Mouse (Mus musculus): Measurements from ENCODE around the gene Klrb1f.
"Not testable (repeated sequence)": the region's sequence is repeated elsewhere in the genome, so short reads cannot be mapped to it uniquely, and the experiment has no call there.

Klrb1f gene

DNA sequence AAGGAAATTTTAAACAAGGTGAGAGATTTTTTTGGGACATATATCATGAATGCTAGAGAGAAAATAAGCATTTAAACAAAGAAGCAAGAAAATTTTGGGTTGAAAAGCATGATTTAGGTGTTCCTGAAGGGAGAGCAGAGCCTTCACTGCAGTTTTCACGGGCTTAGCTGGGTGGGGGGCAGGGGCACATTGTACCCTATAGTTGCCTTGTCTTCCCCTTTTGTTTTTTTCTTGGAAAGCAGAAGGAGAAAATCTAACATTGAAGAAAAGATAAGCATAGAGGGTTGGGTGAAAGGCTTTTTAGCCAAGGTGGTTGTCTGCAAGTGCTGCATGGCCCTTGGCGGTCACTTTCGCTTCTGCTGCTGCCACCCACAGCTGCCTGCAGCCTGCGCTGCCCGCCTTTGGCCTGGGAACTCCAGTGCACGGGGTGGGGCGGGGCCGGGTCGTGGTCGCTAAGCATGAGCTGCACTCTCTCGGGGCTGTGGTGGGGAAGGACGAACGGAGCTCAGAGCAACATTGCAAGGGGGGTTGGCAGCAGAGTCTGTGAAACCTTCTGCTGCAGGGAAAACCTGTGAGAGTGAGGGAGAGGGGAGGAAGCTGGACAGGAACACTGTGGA lies 3.3 kb downstream of the Klrb1f start:
- no peak for DNase-seq (ENCODE audit: low spot score)

DNA sequence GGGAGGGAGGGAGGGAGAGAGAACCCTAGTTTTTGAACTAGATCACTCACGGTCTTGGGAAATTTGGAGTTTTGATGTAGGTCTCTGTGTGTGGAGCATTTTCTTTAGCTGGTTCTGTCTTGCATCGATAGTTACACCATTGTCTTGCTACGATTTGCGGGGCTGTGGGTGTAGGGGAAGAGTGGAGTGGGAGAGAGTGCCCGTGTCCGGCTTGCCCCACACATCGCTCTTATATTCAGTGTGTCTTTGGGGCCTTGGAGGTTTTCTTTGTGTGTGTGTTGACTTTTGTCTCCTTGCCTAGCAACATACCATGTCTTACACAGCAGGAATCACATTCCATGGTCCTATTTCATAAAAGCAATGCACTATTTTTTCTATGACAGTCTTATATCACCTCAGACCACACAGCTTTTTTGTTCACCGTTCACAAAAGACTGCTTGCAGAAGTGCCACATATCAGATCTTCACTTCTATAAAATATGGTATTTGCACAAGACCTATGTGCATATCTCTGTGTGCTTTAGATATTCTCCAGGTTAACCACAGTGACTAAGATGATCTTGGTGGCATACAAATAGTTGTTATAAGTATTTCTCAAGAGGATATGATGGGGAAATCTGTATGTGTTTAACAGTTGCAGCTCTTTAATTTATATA lies 4.0 kb downstream of the Klrb1f start:
- no peak for DNase-seq (ENCODE audit: low spot score)

DNA sequence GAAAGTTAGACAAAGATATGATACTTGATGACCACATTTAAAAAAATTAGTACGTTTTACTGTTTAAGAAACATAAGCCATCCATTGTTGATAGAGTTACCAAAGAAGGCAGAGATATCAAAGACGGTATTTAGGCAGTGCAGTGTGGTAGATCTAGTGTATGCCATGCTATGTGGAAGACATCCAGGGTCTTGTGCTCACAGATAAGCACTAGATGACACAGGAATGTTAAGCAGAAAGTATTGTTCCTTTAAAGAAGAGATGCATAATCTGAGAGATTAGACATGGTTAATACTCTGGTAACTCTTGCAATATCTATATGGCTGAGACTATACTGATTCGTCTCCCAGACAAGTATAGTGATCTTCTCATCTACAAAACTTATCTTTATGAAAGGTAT lies 5.4 kb downstream of the Klrb1f start:
- DNase-seq (ENCODE audit: low spot score): no peak

GRCm38 (mm10) chr6:129051731-129052130 lies 6.0 kb downstream of the Klrb1f start:
- no peak for DNase-seq (ENCODE audit: low spot score)

DNA sequence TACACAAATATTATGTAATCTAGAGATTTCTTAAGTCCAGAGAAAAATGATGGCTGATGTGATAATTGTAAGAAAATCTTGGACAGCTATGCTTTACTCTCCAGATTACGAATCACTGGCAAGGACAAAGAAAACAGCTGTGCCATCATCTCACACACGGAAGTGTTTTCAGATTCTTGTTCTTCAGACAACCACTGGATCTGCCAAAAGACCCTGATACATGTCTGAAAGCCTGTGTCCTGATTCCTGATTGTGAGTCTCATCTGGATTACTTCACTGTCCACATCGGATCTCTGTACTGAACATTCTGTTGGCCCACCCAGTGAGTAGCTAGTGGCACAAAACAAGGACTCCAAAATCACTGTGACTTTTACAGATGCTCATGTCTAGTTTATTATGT lies 10.5 kb downstream of the Klrb1f start:
- DNase-seq (ENCODE audit: low spot score): no peak

DNA sequence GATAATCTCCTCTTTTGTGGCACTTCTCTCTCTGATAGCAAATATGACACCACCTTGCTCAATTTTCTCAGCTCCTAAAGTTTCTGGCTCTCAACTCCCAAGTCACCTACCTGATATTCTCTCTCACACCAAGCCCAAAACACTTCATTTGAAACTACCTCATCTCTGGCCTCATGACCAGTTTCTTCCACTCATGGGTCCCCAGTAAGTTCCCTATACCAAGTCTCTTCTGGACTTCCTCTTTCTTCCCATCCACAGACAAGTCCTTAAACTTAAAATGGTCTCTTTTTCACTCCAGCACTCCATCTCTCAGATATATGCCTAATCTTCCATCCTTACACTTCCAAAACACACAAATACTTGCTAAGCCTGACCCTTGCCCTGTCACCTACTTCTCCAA lies 12.3 kb downstream of the Klrb1f start:
- no peak for DNase-seq (ENCODE audit: low spot score)

GRCm38 (mm10) chr6:129065407-129065806 lies 19.7 kb downstream of the Klrb1f start:
- no peak for DNase-seq (ENCODE audit: low spot score)

GRCm38 (mm10) chr6:129065857-129066256 lies 20.2 kb downstream of the Klrb1f start:
- DNase-seq (ENCODE audit: low spot score): no peak

- no peak for DNase-seq (ENCODE audit: low spot score)
These were observed 20.8 kb downstream of the Klrb1f start for GRCm38 (mm10) chr6:129066530-129066929.

GRCm38 (mm10) chr6:129066986-129067385 lies 21.3 kb downstream of the Klrb1f start:
- peak; percentile 43 for DNase-seq (ENCODE audit: low spot score)

DNA sequence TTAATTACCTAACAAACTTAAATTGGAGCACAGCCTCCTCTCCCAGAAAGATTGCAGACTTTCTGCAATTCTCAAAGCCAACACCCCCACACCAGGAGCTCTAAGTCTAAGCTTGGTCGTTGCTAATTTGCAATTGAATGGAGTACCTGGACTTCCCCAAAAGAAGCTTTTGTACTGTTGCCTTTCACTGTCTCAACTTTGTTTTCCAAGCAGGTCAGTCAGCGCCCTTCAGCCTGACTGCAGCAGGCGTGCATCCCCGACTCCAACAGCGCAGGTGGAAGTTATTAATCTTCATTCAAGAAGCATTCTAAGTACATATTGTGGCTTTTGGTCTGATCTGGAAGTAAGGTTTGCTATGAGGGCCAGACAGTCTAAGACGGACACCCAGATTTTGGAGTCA lies 39.4 kb downstream of the Klrb1f start:
- no peak for DNase-seq (ENCODE audit: low spot score)

DNA sequence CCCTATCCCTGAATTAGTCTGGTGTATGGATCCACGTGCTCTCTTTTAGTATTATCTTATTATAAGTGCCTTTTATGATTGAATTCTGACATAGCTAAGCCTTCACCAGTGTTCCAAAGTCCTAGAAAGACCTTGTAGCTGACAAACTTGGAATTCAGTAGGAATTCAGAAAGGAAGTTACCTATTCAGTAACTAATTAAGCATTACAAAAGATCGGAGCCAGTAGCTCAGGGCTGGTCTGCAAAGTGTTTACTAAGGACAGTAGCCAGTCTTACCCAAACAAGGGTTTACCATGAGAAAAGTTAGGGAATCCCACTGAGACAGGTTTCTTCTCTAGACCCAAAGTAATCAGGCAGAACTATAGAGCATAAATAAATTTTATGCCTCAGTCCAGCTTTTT lies 40.3 kb downstream of the Klrb1f start:
- DNase-seq (ENCODE audit: low spot score): not testable (repeated sequence)

DNA sequence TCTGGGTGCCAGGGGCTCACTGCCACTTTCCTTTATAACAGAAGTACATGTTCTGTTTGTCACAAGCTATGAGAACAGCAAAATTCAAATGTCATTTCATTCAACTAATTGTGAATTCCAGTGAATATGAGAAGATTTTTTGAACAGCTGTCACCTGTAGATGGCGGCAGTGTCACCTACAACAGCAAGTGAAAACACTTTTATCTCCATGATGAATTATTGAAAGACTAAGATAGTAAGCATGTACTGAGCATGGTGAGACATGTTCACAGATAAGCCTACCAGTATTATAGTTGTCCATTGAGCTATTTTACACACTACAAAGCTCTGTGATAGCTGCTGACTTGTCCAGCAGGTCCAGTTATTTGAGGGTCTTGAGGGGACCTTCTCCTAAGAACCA lies 42.5 kb downstream of the Klrb1f start:
- peak; percentile 44 for DNase-seq (ENCODE audit: low spot score)

DNA sequence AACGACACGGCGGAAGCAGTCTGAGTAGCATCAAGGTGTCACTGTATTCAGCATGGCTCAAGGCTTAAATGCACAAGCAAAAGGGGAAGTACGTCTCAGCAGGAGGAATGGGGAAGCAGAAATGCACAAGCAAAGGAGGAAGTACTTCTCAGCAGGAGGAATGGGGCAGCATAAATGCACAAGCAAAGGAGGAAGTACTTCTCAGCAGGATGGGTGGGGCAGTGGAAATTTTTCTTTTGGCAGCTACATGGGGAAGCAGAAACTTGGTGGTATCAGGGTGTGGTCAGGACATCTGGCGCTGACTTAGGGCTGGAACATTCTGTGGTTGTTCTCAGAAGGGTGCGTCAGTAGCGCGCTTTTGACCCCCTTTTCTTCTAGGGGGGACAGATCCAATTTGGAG lies 42.9 kb downstream of the Klrb1f start:
- DNase-seq (ENCODE audit: low spot score): not testable (repeated sequence)

GRCm38 (mm10) chr6:129095166-129095565 lies 49.5 kb downstream of the Klrb1f start:
- peak; percentile 19 for DNase-seq (ENCODE audit: low spot score)

DNA sequence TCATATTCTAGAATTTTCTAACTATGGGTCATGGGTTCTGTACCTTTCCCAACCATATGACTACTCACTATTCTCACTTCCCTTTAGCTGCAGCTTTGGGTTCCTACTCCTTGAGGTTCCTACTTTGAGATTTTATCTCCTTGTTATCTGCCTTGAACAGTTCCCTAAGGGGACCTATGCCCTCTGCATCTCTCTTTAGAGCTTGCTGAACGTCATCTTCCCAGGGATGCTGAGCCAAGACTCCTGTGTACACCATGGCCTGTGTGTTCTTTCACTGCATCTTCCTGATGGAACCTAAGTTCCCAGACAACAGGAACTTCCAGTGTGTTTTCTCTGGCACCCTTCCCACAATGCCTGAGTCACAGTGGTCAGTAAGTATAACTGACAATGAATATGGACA lies 52.2 kb downstream of the Klrb1f start:
- no peak for DNase-seq (ENCODE audit: low spot score)

- DNase-seq (ENCODE audit: low spot score): not testable (repeated sequence)
These were observed 55.1 kb downstream of the Klrb1f start, which contains the start of gene Clec2e for GRCm38 (mm10) chr6:129100794-129101193. Gene Clec2e, minus strand, starts transcription at chr6:129100913.

GRCm38 (mm10) chr6:129101604-129102003 lies 55.9 kb downstream of the Klrb1f start:
- no peak for DNase-seq (ENCODE audit: low spot score)

DNA sequence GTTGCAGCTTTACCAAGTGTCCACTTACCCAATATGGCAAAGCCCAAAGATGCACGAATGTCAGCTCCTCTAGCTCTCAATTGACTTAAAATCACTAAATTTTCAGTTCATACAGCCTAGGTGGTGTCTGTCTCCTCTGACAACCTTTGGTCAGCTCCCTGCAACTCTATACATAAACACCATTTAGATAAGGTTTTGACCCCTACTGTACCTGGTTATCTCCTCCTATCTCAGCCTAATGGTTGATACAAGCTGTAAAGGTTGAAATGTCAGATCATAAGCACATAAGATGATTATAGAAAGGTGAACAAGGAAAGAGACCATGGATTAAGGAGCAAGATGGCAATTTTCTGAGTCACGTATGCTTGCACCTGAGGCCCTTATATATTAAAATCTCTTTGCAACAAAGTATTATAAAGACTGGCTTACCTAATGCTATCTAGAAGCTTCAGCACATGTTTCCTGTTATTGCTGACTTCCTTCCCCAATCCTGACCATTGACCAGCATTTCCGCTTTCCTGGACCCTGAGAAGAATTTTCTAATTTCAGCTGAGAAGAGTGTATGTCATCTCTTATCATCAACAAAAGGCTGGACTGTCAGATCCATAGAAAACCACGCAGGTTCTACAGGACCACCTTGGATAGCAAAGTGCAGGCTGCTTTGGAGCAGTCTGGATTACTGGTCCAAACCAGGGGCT lies 57.3 kb downstream of the Klrb1f start:
- no peak for DNase-seq (ENCODE audit: low spot score)
